Mouse (Mus musculus): ENCODE measurements at regions not wholly inside any gene's neighbourhood (a gene's known extent, or its start where the extent isn't known, plus 50 kb on each side); places are given as distances from the start of the nearest gene placed in this dataset.

DNA sequence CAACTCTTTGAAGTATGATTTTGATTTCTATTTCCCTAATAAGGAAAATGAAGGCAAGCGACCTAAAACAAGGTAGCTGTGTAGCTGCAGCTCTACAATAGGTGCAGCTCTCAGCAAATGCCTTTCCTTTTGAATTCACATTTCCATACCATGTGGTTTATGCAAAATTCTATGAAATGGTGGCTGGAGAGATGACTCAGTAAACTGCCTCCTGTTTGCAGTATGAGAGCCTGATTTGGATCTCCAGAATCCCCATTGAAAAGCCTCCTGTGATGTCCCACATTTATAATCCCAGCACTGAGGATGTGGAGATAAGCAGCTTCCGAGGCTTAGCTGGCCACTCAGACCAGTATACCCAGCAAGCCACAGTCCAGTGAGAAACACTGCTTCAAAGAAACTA, 59.6 kb downstream of the Npy1r start:
- whole genome bisulfite sequencing, result 84% methylated on average over 2 of the region's 2 CpGs
- no peaks in the 10 kb centered on the region for H3K4me1 ChIP-seq
- no peak overlapping the region for H3K4me2 ChIP-seq
- H3K27ac ChIP-seq, result no peak overlapping the region
- no peak for ATAC-seq (replicated peaks; ENCODE audit: low FRiP score)
- H3K9me3 ChIP-seq (replicated peaks), result no peaks in the 10 kb centered on the region
- H3K36me3 ChIP-seq, result no peaks in the 10 kb centered on the region
- no peak overlapping the region for H3K4me3 ChIP-seq (replicated peaks)
- H3K27me3 ChIP-seq, result no peaks in the 10 kb centered on the region
- H3K9ac ChIP-seq, result no peak overlapping the region

DNA sequence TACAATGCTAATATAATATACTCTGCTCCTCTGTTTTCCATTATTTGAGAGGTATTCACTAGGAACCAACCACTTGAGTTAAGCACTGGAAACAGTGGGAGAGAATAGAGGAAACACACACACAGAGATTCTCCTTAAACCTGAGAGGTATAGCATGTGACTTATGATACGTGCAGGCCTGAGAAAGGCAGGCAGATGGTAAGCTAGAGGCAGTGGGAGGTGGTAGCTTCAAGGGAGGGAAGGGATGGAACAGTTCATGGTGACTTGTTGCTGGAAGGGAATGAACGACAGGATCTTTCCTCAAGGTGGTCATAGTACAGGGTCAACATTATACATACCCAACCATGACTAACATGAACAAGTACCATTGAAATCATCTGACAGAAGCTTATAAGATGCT, 60.8 kb downstream of the Npy1r start:
- no peak for ATAC-seq (replicated peaks; ENCODE audit: low FRiP score)
- Histone ChIP-seq H3K9me3 (replicated peaks) (no peaks in the 10 kb centered on the region), H3K4me1 (no peaks in the 10 kb centered on the region), H3K9ac (no peak overlapping the region), H3K27me3 (no peaks in the 10 kb centered on the region), H3K27ac (no peak overlapping the region), H3K36me3 (no peaks in the 10 kb centered on the region), H3K4me2 (no peak overlapping the region), H3K4me3 (replicated peaks) (no peak overlapping the region)
- 92% methylated on average over 2 of the region's 2 CpGs for WGBS

DNA sequence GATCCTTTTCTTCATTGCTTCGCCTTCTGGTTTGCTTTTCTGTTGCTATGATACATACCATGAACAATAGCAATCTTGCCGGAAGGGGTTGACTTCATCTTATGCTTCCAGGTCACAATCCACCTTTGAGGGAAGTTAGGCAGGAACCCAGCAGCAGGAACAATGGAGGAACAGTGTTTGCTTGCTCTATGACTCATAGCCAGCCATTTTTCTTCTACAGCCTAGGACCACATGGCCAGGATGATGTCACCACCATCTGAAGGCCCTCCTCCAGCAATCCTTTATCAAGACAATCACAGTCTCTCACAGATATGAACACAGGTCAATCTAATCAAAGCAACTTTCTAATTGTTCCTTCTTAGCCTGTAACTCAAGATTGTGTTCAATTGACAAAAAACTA, 61.5 kb downstream of the Npy1r start:
- no peak overlapping the region for H3K4me3 ChIP-seq (replicated peaks)
- H3K36me3 ChIP-seq, result no peaks in the 10 kb centered on the region
- no peaks in the 10 kb centered on the region for H3K27me3 ChIP-seq
- H3K9ac ChIP-seq, result no peak overlapping the region
- H3K9me3 ChIP-seq (replicated peaks), result no peaks in the 10 kb centered on the region
- 93% methylated on average over 2 of the region's 2 CpGs for WGBS
- no peak overlapping the region for H3K4me2 ChIP-seq
- ATAC-seq (replicated peaks; ENCODE audit: low FRiP score), result no peak
- no peaks in the 10 kb centered on the region for H3K4me1 ChIP-seq
- H3K27ac ChIP-seq, result no peak overlapping the region

DNA sequence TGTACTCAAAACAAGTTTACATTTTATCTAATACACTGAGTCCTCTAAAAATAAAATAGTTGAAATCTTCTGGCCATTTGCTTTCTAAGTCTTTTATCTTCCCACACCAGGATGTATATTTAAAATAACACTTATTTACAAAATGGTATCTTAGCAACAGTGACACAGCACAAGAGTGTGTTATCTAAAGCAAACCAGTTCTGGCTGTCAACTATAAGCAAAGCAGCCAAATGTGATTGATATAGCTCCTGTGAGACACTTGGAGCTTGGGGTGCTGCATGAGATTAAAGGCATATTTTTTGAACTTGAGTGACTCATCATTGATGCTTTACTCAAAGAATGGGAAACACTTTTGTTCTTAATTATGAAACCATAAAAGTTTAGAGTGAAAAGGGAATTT, 62.7 kb downstream of the Npy1r start:
- no peaks in the 10 kb centered on the region for H3K36me3 ChIP-seq
- no peaks in the 10 kb centered on the region for H3K4me1 ChIP-seq
- no peak overlapping the region for H3K4me3 ChIP-seq (replicated peaks)
- H3K27ac ChIP-seq, result no peak overlapping the region
- no peak overlapping the region for H3K4me2 ChIP-seq
- no peak overlapping the region for H3K9ac ChIP-seq
- ATAC-seq (replicated peaks; ENCODE audit: low FRiP score), result no peak
- no peaks in the 10 kb centered on the region for H3K27me3 ChIP-seq
- no peaks in the 10 kb centered on the region for H3K9me3 ChIP-seq (replicated peaks)

DNA sequence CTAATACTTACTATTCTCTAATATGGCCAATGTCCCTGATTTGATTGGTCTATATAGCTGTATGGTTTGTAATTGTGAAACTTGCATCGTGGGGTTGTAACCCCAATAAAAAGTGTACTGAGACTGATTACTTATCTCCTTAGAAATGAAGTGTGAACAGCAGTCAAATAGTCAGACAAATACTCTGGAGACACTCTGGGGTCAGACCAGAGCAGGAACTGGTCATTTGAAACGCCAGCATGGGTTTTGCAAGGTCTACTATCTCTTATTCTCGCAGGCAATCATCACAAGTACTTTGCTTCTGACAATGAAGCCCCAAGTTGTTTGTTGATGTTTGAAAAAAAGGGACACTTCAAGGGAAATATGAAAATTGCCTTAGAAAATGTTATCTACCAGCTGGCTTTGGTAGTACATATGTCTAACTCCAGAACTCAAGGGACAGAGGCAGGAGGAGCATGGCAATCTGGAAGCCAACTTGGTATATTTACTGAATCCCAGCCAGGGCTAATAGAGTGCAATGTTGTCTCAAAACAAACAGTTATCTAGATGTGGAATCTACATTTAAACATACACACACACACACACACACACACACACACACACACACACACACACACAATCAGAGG, 64.1 kb downstream of the Npy1r start:
- H3K36me3 ChIP-seq, result no peaks in the 10 kb centered on the region
- H3K9me3 ChIP-seq (replicated peaks), result no peaks in the 10 kb centered on the region
- 57% methylated on average over 3 of the region's 3 CpGs for WGBS
- no peak overlapping the region for H3K27ac ChIP-seq
- no peak for ATAC-seq (replicated peaks; ENCODE audit: low FRiP score)
- no peak overlapping the region for H3K4me2 ChIP-seq
- H3K9ac ChIP-seq, result no peak overlapping the region
- H3K27me3 ChIP-seq, result no peaks in the 10 kb centered on the region
- H3K4me1 ChIP-seq, result no peaks in the 10 kb centered on the region
- no peak overlapping the region for H3K4me3 ChIP-seq (replicated peaks)

DNA sequence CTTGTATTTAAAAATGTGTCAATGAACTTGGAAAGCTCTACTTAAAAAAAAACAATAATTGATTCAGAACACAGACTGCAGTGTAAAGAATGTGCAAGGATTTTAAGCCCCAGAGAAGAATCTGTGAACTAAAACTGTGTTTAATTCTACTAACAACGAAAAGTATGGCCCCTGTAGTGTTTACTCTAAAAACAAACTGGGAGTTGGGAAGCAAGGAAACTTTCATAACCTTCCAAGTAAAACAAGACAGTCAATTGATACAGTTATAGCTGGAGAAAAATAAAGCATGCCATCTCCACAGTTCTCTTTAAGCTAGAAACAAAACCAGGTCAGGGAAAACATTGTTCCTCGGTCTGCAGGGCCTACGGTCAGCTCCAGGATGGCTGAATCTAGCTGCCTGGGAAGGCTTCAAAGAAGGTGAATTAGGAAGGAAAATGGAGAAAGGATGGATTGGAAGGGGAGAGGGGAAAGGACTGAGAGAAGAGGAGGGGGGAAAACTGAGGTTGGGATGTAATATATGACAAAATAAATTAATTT, 68.1 kb downstream of the Npy1r start:
- H3K4me3 ChIP-seq (replicated peaks), result no peak overlapping the region
- no peaks in the 10 kb centered on the region for H3K9me3 ChIP-seq (replicated peaks)
- ATAC-seq (replicated peaks; ENCODE audit: low FRiP score), result peak; percentile 79
- H3K27ac ChIP-seq, result peak overlapping the region; percentile 45; the same call in 1 of the 2 replicates
- no peak overlapping the region for H3K4me2 ChIP-seq
- no peaks in the 10 kb centered on the region for H3K36me3 ChIP-seq
- no peaks in the 10 kb centered on the region for H3K27me3 ChIP-seq
- 18% methylated on average over 3 of the region's 3 CpGs for WGBS
- H3K4me1 ChIP-seq, result no peaks in the 10 kb centered on the region
- no peak overlapping the region for H3K9ac ChIP-seq

DNA sequence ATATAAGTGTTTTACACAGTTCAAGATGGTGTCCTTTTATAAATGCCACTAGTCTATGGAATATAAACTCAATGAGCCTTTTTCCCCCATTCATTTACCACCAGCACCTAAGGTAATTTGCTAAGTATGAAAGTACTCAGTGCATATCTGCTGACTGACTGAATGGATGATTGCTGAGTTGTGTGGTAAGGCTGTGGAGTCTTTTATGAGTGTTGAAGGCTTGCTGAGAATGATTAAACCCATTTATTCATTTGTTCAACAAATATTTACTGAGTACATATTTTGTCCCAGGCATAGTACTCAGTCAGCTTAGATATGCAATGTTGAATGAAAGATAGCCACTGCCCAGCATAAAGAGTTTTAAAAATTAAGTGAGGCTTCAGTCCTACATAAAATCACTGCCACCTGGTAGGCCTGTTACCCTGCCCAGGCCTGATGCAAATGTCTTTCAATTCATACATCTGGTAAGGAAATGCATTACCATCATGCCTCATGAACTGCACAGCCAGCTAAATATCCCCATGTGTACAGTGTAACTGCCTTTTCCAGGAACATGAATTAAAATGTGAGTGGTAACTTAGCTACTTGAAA, 71.5 kb downstream of the Npy1r start:
- Histone ChIP-seq H3K27me3 (no peaks in the 10 kb centered on the region), H3K27ac (no peak overlapping the region), H3K36me3 (no peaks in the 10 kb centered on the region), H3K4me2 (no peak overlapping the region), H3K4me3 (replicated peaks) (no peak overlapping the region), H3K9me3 (replicated peaks) (no peaks in the 10 kb centered on the region), H3K4me1 (no peaks in the 10 kb centered on the region), H3K9ac (no peak overlapping the region)
- no peak for ATAC-seq (replicated peaks; ENCODE audit: low FRiP score)

DNA sequence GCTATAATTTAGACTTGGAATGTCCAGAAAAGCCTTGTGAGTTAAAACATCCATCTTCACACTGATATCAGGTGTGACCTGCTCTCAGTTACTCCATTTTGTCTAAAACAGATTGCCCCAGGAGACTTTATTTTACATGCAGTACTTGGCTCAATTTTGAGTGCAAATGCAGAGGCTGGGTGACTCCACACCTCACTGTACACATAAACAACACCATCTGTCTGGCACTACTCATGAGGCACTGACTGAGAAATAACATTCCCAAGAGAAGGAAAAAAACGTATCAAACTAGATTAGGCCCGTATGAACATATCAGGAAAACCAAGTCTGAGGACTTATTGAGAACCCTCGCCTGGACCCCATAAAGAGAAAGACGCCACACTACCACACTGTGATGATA, 74.1 kb downstream of the Npy1r start:
- Histone ChIP-seq H3K4me2 (no peak overlapping the region), H3K4me1 (no peaks in the 10 kb centered on the region), H3K27ac (no peak overlapping the region), H3K4me3 (replicated peaks) (no peak overlapping the region), H3K27me3 (no peaks in the 10 kb centered on the region), H3K9ac (no peak overlapping the region), H3K9me3 (replicated peaks) (no peaks in the 10 kb centered on the region), H3K36me3 (no peaks in the 10 kb centered on the region)
- 93% methylated on average over 4 of the region's 4 CpGs for WGBS
- no peak for ATAC-seq (replicated peaks; ENCODE audit: low FRiP score)

DNA sequence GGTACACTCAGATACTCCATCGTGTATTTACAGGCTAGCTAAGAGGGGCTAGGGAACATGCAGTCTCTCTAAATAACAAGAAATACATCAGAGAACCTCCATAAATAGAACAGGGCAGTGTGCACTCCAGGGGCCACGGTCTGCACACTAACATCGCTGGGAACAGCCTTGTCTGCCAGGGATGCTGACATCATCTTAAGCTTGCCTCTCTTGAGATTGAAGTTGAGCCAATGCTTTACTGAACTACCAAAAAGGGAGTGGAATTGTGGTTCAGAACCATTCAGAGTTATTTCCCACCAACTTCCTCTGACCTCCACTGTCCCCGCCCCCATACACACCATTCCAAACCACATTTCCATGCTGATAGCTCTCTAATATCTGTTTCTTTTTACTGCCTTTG, 75.7 kb downstream of the Npy1r start:
- H3K4me3 ChIP-seq (replicated peaks), result no peak overlapping the region
- ATAC-seq (replicated peaks; ENCODE audit: low FRiP score), result no peak
- H3K4me2 ChIP-seq, result no peak overlapping the region
- H3K27ac ChIP-seq, result no peak overlapping the region
- no peak overlapping the region for H3K9ac ChIP-seq
- no peaks in the 10 kb centered on the region for H3K27me3 ChIP-seq
- WGBS, result 77% methylated on average over 4 of the region's 4 CpGs
- no peaks in the 10 kb centered on the region for H3K4me1 ChIP-seq
- H3K36me3 ChIP-seq, result no peaks in the 10 kb centered on the region
- no peaks in the 10 kb centered on the region for H3K9me3 ChIP-seq (replicated peaks)

DNA sequence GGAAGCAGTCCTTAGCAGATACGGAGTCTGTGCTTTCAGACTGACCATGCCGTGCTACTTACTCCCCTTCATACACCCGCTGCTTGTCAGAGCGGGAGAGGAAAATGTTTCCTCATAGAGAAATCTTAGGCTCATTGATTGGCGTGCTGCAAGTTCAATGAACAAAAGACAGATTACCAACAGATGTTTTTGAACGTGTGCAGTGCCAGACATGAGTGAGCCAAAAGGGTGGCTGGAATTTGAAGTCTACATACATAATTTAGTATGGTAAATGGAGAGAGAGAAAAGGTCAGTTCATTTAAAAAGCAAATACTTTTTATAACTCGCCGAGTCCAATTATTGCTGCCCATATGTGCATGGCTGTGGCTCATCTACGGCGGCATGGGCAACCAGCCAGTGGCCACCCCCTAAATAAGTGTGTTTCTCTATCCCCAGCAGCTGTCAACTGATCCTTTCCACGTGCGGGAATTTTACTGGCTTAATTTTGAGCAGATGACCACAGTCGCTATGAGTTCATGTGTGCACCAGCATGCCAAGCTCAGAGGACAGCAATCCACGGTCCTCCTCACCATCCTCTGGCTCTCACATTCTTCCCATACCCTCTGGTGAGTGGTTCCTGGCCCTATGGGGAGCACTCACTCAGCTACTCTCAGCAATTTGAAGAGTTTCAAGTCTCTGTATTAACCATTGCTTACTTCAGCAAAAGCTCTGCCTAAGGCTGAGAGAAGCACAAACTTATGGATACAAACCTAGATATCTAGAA, 80.3 kb downstream of the Npy1r start:
- Histone ChIP-seq H3K36me3 (no peaks in the 10 kb centered on the region), H3K4me1 (no peaks in the 10 kb centered on the region), H3K9me3 (replicated peaks) (no peaks in the 10 kb centered on the region), H3K9ac (no peak overlapping the region), H3K27ac (no peak overlapping the region), H3K27me3 (no peaks in the 10 kb centered on the region), H3K4me3 (replicated peaks) (no peak overlapping the region), H3K4me2 (no peak overlapping the region)
- ATAC-seq (replicated peaks; ENCODE audit: low FRiP score), result no peak
- 68% methylated on average over 14 of the region's 14 CpGs for WGBS

DNA sequence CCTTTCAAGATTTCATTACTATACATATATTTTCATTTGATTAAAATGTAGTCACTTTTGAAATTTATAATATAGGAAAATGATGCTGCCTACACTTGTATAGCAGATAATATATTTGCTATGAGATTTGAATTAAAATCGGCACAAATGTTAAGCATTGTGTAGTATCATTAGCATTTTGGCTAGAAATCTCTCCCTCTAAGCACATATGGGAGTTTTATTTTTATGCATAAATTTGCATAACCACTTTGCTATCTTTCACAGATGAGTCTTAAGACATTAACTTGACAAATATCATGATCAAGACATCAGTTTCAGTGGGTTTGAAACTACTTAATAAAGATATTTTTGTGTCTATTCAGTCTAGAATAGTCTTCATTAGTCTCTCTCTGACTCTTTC, 80.4 kb upstream of the Naf1 start:
- Histone ChIP-seq H3K9me3 (replicated peaks) (no peaks in the 10 kb centered on the region), H3K4me2 (no peak overlapping the region), H3K27me3 (no peaks in the 10 kb centered on the region), H3K4me3 (replicated peaks) (no peak overlapping the region), H3K9ac (no peak overlapping the region), H3K4me1 (no peaks in the 10 kb centered on the region), H3K36me3 (no peaks in the 10 kb centered on the region), H3K27ac (no peak overlapping the region)
- no peak for ATAC-seq (replicated peaks; ENCODE audit: low FRiP score)
- WGBS, result 95% methylated on average over 1 of the region's 1 CpGs

DNA sequence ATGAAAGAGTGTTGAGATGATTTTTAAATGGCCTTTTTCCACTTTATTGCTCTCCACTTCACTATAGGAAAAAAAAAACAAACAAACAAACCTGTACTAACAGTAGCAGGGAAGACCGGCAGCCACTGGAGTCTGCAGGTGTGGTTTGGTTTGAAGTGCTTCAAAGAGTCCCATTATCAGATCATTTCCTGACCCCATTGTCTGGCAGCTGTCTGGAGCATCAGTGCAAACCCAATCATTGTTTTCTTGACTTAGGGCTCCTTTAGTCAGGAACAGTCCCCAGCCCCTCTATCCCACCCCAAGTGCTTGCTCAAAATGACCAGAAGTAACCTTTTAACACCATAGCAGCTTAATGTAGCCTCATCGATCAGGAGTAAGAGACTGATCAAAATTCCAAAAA, 77.4 kb upstream of the Naf1 start:
- ATAC-seq (replicated peaks; ENCODE audit: low FRiP score), result no peak
- Histone ChIP-seq H3K9me3 (replicated peaks) (no peaks in the 10 kb centered on the region), H3K27me3 (no peaks in the 10 kb centered on the region), H3K9ac (no peak overlapping the region), H3K36me3 (no peaks in the 10 kb centered on the region), H3K27ac (no peak overlapping the region), H3K4me3 (replicated peaks) (no peak overlapping the region), H3K4me2 (no peak overlapping the region), H3K4me1 (no peaks in the 10 kb centered on the region)
- WGBS, result 50% methylated on average over 2 of the region's 2 CpGs
